Mouse (Mus musculus): ENCODE measurements around the gene Tcte2. TPM values are rescaled to one million over a fixed set of nuclear protein-coding genes. Genes with fewer than 3 reads are reported as not detected.
"Not testable (repeated sequence)": the region's sequence is repeated elsewhere in the genome, so short reads cannot be mapped to it uniquely, and the experiment has no call there.

Tcte2 gene
- total RNA-seq, 2 experiments from 2014 or later = 4.2 to 5.8 TPM

GRCm38 (mm10) chr17:13685621-13686020 is 76.0 kb downstream of the Tcte2 start:
- DNase-seq (ENCODE audit: low spot score in 2 of 2) = no peak

- DNase-seq (ENCODE audit: low spot score in 2 of 2) = no peak
Observed at GRCm38 (mm10) chr17:13684256-13684655, 77.4 kb downstream of the Tcte2 start.

- peak in 1 of 2 experiments; percentile 61 for DNase-seq (ENCODE audit: low spot score in 2 of 2)
Observed at GRCm38 (mm10) chr17:13683411-13684174, 78.0 kb downstream of the Tcte2 start.

- DNase-seq (ENCODE audit: low spot score in 2 of 2) = no peak
Observed at GRCm38 (mm10) chr17:13683027-13683410, 78.6 kb downstream of the Tcte2 start.

- no peak for DNase-seq (ENCODE audit: low spot score in 2 of 2)
Observed at GRCm38 (mm10) chr17:13682378-13683026, 79.1 kb downstream of the Tcte2 start.

- no peak for DNase-seq (ENCODE audit: low spot score in 2 of 2)
Observed at GRCm38 (mm10) chr17:13681686-13682085, 79.9 kb downstream of the Tcte2 start.

GRCm38 (mm10) chr17:13681126-13681525 is 80.5 kb downstream of the Tcte2 start:
- no peak for DNase-seq (ENCODE audit: low spot score in 2 of 2)

GRCm38 (mm10) chr17:13680318-13680717 is 81.3 kb downstream of the Tcte2 start:
- DNase-seq (ENCODE audit: low spot score in 2 of 2) = no peak

- DNase-seq (ENCODE audit: low spot score in 2 of 2) = no peak
Observed at GRCm38 (mm10) chr17:13679725-13680124, 81.9 kb downstream of the Tcte2 start.

- DNase-seq (ENCODE audit: low spot score in 2 of 2) = no peak
Observed at GRCm38 (mm10) chr17:13677225-13678148, 84.1 kb downstream of the Tcte2 start.

- DNase-seq (ENCODE audit: low spot score in 2 of 2) = not testable (repeated sequence)
Observed at GRCm38 (mm10) chr17:13676099-13676498, 85.5 kb downstream of the Tcte2 start.

GRCm38 (mm10) chr17:13675630-13676029 is 86.0 kb downstream of the Tcte2 start:
- DNase-seq (ENCODE audit: low spot score in 2 of 2) = no peak

GRCm38 (mm10) chr17:13674695-13675306 is 86.8 kb downstream of the Tcte2 start:
- DNase-seq (ENCODE audit: low spot score in 2 of 2) = no peak

GRCm38 (mm10) chr17:13671732-13672131 is 89.9 kb downstream of the Tcte2 start:
- DNase-seq (ENCODE audit: low spot score in 2 of 2) = no peak

- DNase-seq (ENCODE audit: low spot score in 2 of 2) = no peak
Observed at GRCm38 (mm10) chr17:13670227-13670626, 91.4 kb downstream of the Tcte2 start.

- DNase-seq (ENCODE audit: low spot score in 2 of 2) = no peak
Observed at GRCm38 (mm10) chr17:13669206-13669605, 92.4 kb downstream of the Tcte2 start.

GRCm38 (mm10) chr17:13668052-13669015 is 93.3 kb downstream of the Tcte2 start:
- peak in 1 of 2 experiments; percentile 42 for DNase-seq (ENCODE audit: low spot score in 2 of 2)

- no peak for DNase-seq (ENCODE audit: low spot score in 2 of 2)
Observed at GRCm38 (mm10) chr17:13667006-13667405, 94.6 kb downstream of the Tcte2 start.

GRCm38 (mm10) chr17:13665731-13666130 is 95.9 kb downstream of the Tcte2 start:
- no peak for DNase-seq (ENCODE audit: low spot score in 2 of 2)

Data from gastrocnemius, postnatal 4 days (tissue).